Mouse (Mus musculus) brain, embryonic 14.5 days (tissue): Measurements from ENCODE around the gene Slc28a1.
"Not testable (repeated sequence)": the region's sequence is repeated elsewhere in the genome, so short reads cannot be mapped to it uniquely, and the experiment has no call there.

ENCODE experiments used
- CTCF ChIP-seq: fragments of 200-500 bp; IDR thresholded peaks from 2 replicates; pipeline ENCODE4 v1.5.1; 2012; ENCODE audit warnings: inconsistent platforms, mild to moderate bottlenecking, moderate library complexity, borderline replicate concordance; ENCODE audit not compliant: insufficient read depth, insufficient read length; ENCODE audit errors: extremely low read depth
- POLR2A ChIP-seq: fragments of 200-500 bp; IDR thresholded peaks from 2 replicates; pipeline ENCODE4 v1.6.1; 2012; ENCODE audit warnings: mild to moderate bottlenecking, inconsistent platforms, borderline replicate concordance; ENCODE audit not compliant: poor library complexity, insufficient read depth, insufficient read length, severe bottlenecking; ENCODE audit errors: extremely low read depth

DNA sequence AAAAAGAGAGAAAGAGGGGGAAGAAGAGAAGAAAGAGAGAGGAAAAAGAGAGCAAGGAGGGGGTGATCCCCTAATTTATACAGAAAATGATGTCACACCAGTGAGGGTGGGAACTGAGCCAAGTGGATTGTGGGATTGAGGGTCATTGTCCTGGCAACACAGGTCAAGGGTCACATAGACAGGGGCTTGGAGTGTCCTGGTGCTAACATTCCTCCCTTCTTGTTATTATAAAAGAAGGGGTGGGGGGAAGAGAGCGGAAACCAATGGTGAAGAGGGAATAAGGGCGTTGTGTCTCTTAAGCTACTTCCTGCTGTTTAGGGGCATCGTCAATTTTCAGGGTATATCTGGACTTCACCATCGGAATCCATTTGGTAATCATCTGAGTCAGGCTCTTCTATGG is 28.5 kb downstream of the Slc28a1 start:
- not testable (repeated sequence) for TF ChIP-seq POLR2A, CTCF
